Mouse (Mus musculus) layer of hippocampus, adult 9-11 months (tissue): ENCODE measurements at regions not wholly inside any gene's neighbourhood (a gene's known extent, or its start where the extent isn't known, plus 50 kb on each side); places are given as distances from the start of the nearest gene placed in this dataset.
"Not testable (repeated sequence)": the region's sequence is repeated elsewhere in the genome, so short reads cannot be mapped to it uniquely, and the experiment has no call there.

Experiments
- DNase-seq: peaks from one replicate; pipeline ENCODE4 v3.0.0; 2022

DNA sequence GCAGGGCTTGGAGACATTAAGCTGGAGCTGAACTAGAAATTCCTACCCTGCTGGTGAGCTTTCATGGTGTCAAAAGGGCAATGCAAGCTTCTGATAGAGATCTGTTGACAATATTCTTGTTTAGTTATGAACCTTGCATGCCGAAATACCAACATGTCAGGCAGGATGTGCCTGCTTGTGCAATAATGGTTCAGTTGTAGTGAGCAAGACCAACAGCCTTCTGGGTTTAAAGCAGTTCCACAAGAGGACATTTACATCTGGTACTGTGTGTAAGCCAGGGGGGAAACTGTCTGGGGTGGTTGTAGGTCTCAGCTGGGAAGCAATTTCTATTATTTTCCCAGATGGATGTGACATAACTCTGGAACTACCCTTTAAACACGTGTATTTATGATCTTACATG, 987.6 kb upstream of the Gm38303 start:
- DNase-seq, result no peak

DNA sequence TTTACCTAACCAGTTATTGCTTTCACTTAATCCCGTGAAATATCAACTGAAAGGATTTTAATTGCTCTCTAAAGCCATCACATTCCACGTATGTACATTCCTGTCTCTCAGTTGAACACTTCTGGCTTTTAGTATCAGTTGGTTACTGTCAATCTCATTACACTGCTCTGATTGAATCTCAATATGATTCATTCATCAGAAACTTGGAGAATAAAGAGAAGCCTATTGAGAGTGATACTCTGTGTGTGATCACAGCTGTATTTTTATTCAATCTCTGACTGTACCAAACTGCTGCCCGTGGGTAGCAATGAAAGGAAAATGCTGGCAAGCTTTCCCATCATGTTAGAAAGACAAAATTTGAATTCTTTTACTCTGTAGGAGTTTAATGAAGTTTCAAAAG, 957.5 kb upstream of the Gm38303 start:
- DNase-seq, result no peak

GRCm38 (mm10) chr3:11261052-11261451, 925.6 kb upstream of the Gm38303 start:
- DNase-seq, result no peak

- no peak for DNase-seq
Measured at GRCm38 (mm10) chr3:11213996-11214395, 878.5 kb upstream of the Gm38303 start.

- not testable (repeated sequence) for DNase-seq
Measured at GRCm38 (mm10) chr3:11212921-11213648, 877.6 kb upstream of the Gm38303 start.

- not testable (repeated sequence) for DNase-seq
Measured at GRCm38 (mm10) chr3:11212290-11212912, 876.9 kb upstream of the Gm38303 start.

DNA sequence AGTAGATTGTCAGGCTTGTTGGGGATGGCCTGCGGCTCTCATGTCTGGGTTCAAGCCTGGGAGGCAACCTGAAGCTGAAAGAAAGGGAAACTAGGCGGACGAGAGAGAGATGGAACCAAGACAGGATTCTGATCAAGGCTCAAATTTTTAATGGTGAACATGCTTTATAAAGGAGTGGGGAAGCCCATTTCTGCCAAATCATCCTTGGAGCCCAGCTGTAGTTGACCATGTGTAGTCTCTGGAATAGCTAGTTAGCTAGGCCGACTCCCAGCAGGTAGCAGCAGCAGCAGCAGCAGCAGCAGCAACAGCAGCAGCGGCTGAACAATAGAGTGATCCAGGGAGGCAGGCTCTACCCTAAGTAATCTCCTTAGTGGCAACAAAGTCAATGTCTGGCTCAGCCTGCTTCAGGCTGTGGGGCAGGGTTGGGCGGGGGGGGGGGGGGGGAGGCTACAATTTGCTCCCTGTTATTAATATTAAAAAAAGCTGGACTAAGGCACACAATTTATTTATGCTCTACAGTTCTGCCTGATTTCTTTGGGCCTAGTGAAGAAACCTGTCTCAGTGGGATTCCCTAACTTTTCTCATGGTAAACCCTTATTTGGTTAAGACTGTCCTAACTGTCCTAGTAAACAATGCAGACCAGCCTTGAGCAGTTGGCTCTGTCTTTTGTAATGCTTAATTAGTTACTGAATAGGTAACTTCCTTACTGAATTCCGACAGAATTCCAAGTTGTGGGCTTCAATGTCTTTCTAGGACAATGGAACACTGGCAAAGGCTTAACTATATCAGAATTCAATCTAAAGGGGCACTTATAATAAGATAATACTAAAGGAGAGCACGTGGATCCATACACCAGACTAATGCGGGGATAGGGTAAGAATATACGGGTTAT, 875.7 kb upstream of the Gm38303 start:
- not testable (repeated sequence) for DNase-seq

DNA sequence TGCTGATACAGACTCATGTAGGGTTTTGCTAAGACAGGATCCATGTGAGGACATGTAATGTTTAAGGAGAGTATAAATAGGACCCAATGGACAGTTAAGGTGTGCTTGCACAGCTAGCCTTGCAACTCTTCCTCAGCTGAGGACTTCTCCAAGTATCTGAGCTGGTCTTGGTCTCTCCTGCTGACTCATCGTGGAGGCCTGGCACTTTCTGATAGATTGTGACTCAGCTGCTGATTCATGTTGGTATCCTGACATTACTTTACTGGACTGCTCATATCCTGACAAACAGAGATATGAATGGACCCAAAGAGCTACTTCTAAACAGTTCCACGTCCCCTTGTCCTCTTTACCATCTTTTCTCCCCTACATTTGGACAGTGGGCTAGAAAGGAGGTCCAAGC, 838.5 kb upstream of the Gm38303 start:
- no peak for DNase-seq

GRCm38 (mm10) chr3:11155350-11155749, 819.9 kb upstream of the Gm38303 start:
- DNase-seq, result peak; percentile 3
